Mouse (Mus musculus): ENCODE measurements around the gene Dll4. TPM values are rescaled to one million over a fixed set of nuclear protein-coding genes. Genes with fewer than 3 reads are reported as not detected.

Gene Dll4
- polyA plus RNA-seq, 1 experiment from 2014 or later, result 3.7 TPM

DNA sequence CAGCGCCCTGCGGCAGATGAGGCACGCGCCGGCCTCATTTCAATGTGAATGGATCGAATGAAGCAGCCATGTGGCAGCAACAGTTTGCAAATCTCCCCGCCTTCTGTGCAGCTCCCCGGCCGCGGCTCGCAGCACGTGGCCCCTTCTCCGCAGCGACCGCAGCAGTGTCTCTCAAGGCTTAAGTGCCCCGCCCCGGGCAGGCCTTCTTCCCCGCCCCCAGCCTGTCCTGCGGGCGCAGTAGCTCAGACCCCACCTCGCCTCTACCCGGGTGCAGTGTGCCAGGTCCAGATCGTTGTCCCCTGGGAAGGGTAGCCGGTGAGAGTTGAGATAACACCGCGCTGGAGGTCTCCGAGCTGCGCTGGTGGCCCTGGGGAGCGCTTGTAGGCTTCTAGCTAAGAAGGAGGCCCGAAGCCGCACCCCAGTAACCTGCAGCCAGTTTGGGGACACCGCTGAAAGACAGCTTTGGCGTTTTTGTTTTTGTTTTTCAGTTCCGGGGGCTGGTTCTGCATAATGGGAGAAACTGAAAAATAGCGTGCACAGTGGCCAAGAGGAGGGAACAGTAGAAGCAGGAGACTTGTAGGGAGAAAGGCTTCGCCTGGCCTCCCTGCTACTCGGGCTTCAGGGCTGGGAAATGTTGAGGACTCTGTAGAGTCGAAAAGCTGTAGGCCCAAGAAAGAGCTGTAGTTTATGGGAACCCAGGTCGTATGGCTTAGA lies 2.8 kb upstream of the Dll4 start:
- WGBS, result 22% methylated on average over 37 of the region's 39 CpGs
- Histone ChIP-seq H3K4me3 (ENCODE audit: low read depth, low read length) (peak overlapping the region; percentile 32), H3K36me3 (ENCODE audit: control insufficient read depth, insufficient read depth, low read length) (no peaks in the 10 kb centered on the region), H3K27ac (replicated peaks) (no peak overlapping the region), H3K9ac (ENCODE audit: low read length) (peak overlapping the region; percentile 35; the same call in 1 of the 2 replicates), H3K27me3 (ENCODE audit: control insufficient read depth, insufficient read depth, low read length) (0 out of 2 replicates have a peak, but pooled peaks cover 13% of the 10 kb centered on the region), H3K4me2 (replicated peaks; ENCODE audit: low read depth) (peak overlapping the region; percentile 55), H3K4me1 (replicated peaks; ENCODE audit: control insufficient read depth, insufficient read depth) (peaks cover 7% of the 10 kb centered on the region), H3K9me3 (ENCODE audit: control insufficient read depth, low read length) (no peaks in the 10 kb centered on the region)
- DNase-seq (ENCODE audit: low spot score) (peak; percentile 68), ATAC-seq (ENCODE audit: low FRiP score, low TSS enrichment) (no peak)
- no peak for TF ChIP-seq CTCF (IDR thresholded peaks at IDR 0.05; ENCODE audit: low read depth)
- no peak for TF ChIP-seq EP300 (optimal IDR thresholded peaks at IDR 0.05)

GRCm38 (mm10) chr2:119323866-119324575 lies 1.6 kb upstream of the Dll4 start:
- Histone ChIP-seq H3K27ac (replicated peaks) (peak overlapping the region; percentile 75; the same call in 1 of the 2 replicates), H3K4me2 (replicated peaks; ENCODE audit: low read depth) (peak overlapping the region; percentile 88), H3K4me3 (ENCODE audit: low read depth, low read length) (no peak overlapping the region), H3K36me3 (ENCODE audit: control insufficient read depth, insufficient read depth, low read length) (no peaks in the 10 kb centered on the region), H3K9me3 (ENCODE audit: control insufficient read depth, low read length) (no peaks in the 10 kb centered on the region), H3K4me1 (replicated peaks; ENCODE audit: control insufficient read depth, insufficient read depth) (peaks cover 7% of the 10 kb centered on the region), H3K27me3 (ENCODE audit: control insufficient read depth, insufficient read depth, low read length) (peaks cover 15% of the 10 kb centered on the region; the same call in 1 of the 2 replicates), H3K9ac (ENCODE audit: low read length) (peak overlapping the region; percentile 13; the same call in 1 of the 2 replicates)
- ATAC-seq (ENCODE audit: low FRiP score, low TSS enrichment) (no peak), DNase-seq (ENCODE audit: low spot score) (no peak)
- WGBS, result 24% methylated on average over 24 of the region's 32 CpGs
- no peak for TF ChIP-seq EP300 (optimal IDR thresholded peaks at IDR 0.05)
- no peak for TF ChIP-seq CTCF (IDR thresholded peaks at IDR 0.05; ENCODE audit: low read depth)

- peak; percentile 83 for DNase-seq (ENCODE audit: low spot score)
- Histone ChIP-seq H3K4me3 (ENCODE audit: low read depth, low read length) (peak overlapping the region; percentile 55), H3K9ac (ENCODE audit: low read length) (no peak overlapping the region), H3K27me3 (ENCODE audit: control insufficient read depth, insufficient read depth, low read length) (peaks cover 15% of the 10 kb centered on the region; the same call in 1 of the 2 replicates), H3K27ac (replicated peaks) (peak overlapping the region; percentile 75), H3K36me3 (ENCODE audit: control insufficient read depth, insufficient read depth, low read length) (no peaks in the 10 kb centered on the region), H3K4me1 (replicated peaks; ENCODE audit: control insufficient read depth, insufficient read depth) (peaks cover 7% of the 10 kb centered on the region), H3K4me2 (replicated peaks; ENCODE audit: low read depth) (peak overlapping the region; percentile 88), H3K9me3 (ENCODE audit: control insufficient read depth, low read length) (no peaks in the 10 kb centered on the region)
- TF ChIP-seq CTCF (IDR thresholded peaks at IDR 0.05; ENCODE audit: low read depth) (no peak), EP300 (optimal IDR thresholded peaks at IDR 0.05) (no peak)
- ATAC-seq (ENCODE audit: low FRiP score, low TSS enrichment), result peak; percentile 72
- under 1% methylated on average over 30 of the region's 32 CpGs for WGBS
These were observed 837 bp upstream of the Dll4 start for GRCm38 (mm10) chr2:119324576-119325318.

- peak overlapping the region; percentile 65 for H3K9ac ChIP-seq (ENCODE audit: low read length)
- no peaks in the 10 kb centered on the region for H3K36me3 ChIP-seq (ENCODE audit: control insufficient read depth, insufficient read depth, low read length)
- H3K4me3 ChIP-seq (ENCODE audit: low read depth, low read length), result peak overlapping the region; percentile 55
- no peak for ATAC-seq (ENCODE audit: low FRiP score, low TSS enrichment)
- peak overlapping the region; percentile 75 for H3K27ac ChIP-seq (replicated peaks)
- no peaks in the 10 kb centered on the region for H3K9me3 ChIP-seq (ENCODE audit: control insufficient read depth, low read length)
- peak overlapping the region; percentile 88 for H3K4me2 ChIP-seq (replicated peaks; ENCODE audit: low read depth)
- peak; percentile 51 for DNase-seq (ENCODE audit: low spot score)
- H3K27me3 ChIP-seq (ENCODE audit: control insufficient read depth, insufficient read depth, low read length), result peaks cover 15% of the 10 kb centered on the region; the same call in 1 of the 2 replicates
- H3K4me1 ChIP-seq (replicated peaks; ENCODE audit: control insufficient read depth, insufficient read depth), result peaks cover 7% of the 10 kb centered on the region
- TF ChIP-seq EP300 (optimal IDR thresholded peaks at IDR 0.05) (no peak), CTCF (IDR thresholded peaks at IDR 0.05; ENCODE audit: low read depth) (no peak)
- WGBS, result under 1% methylated on average over 54 of the region's 61 CpGs
These were observed 847 bp downstream of the Dll4 start for GRCm38 (mm10) chr2:119326161-119327101.

GRCm38 (mm10) chr2:119327102-119327480 lies 1.5 kb downstream of the Dll4 start:
- Histone ChIP-seq H3K9ac (ENCODE audit: low read length) (peak overlapping the region; percentile 65), H3K27me3 (ENCODE audit: control insufficient read depth, insufficient read depth, low read length) (peaks cover 15% of the 10 kb centered on the region; the same call in 1 of the 2 replicates), H3K36me3 (ENCODE audit: control insufficient read depth, insufficient read depth, low read length) (no peaks in the 10 kb centered on the region), H3K4me2 (replicated peaks; ENCODE audit: low read depth) (peak overlapping the region; percentile 88), H3K4me1 (replicated peaks; ENCODE audit: control insufficient read depth, insufficient read depth) (peaks cover 4% of the 10 kb centered on the region), H3K4me3 (ENCODE audit: low read depth, low read length) (peak overlapping the region; percentile 55), H3K27ac (replicated peaks) (no peak overlapping the region), H3K9me3 (ENCODE audit: control insufficient read depth, low read length) (no peaks in the 10 kb centered on the region)
- DNase-seq (ENCODE audit: low spot score) (peak; percentile 72), ATAC-seq (ENCODE audit: low FRiP score, low TSS enrichment) (no peak)
- WGBS, result under 1% methylated on average over 29 of the region's 30 CpGs
- TF ChIP-seq EP300 (optimal IDR thresholded peaks at IDR 0.05), result no peak
- TF ChIP-seq CTCF (IDR thresholded peaks at IDR 0.05; ENCODE audit: low read depth), result peak; percentile 68
